Mouse (Mus musculus): ENCODE data around the gene Kif24. TPM values are rescaled to one million over a fixed set of nuclear protein-coding genes. Genes with fewer than 3 reads are reported as not detected.
"Not testable (repeated sequence)": the region's sequence is repeated elsewhere in the genome, so short reads cannot be mapped to it uniquely, and the experiment has no call there.

The Kif24 gene
- polyA plus RNA-seq, 1 experiment from 2014 or later = 13.5 TPM

GRCm38 (mm10) chr4:41478751-41479455, 14.2 kb upstream of the Kif24 start:
- peaks cover 43% of the 10 kb centered on the region for H3K36me3 ChIP-seq
- 69% methylated on average over 4 of the region's 4 CpGs for WGBS
- no peak overlapping the region for H3K4me3 ChIP-seq
- DNase-seq (ENCODE audit: low spot score) = no peak
- 0 out of 2 replicates have a peak, but pooled peaks cover 4% of the 10 kb centered on the region for H3K4me1 ChIP-seq
- H3K27ac ChIP-seq (replicated peaks) = no peak overlapping the region
- no peaks in the 10 kb centered on the region for H3K27me3 ChIP-seq (ENCODE audit: low read depth, poor library complexity, severe bottlenecking)
- H3K9me3 ChIP-seq (replicated peaks) = no peaks in the 10 kb centered on the region

- 88% methylated on average over 9 of the region's 9 CpGs for WGBS
- no peak for DNase-seq (ENCODE audit: low spot score)
- no peak overlapping the region for H3K27ac ChIP-seq (replicated peaks)
Observed at GRCm38 (mm10) chr4:41477648-41478160, 13.0 kb upstream of the Kif24 start.

GRCm38 (mm10) chr4:41471384-41471689, 6.7 kb upstream of the Kif24 start:
- peaks cover 24% of the 10 kb centered on the region for H3K4me1 ChIP-seq
- peak overlapping the region; percentile 70 for H3K27ac ChIP-seq (replicated peaks)
- 84% methylated on average over 1 of the region's 1 CpGs for WGBS
- no peak overlapping the region for H3K4me3 ChIP-seq
- no peaks in the 10 kb centered on the region for H3K27me3 ChIP-seq (ENCODE audit: low read depth, poor library complexity, severe bottlenecking)
- no peak for DNase-seq (ENCODE audit: low spot score)
- H3K36me3 ChIP-seq = 0 out of 2 replicates have a peak, but pooled peaks cover 4% of the 10 kb centered on the region
- H3K9me3 ChIP-seq (replicated peaks) = no peaks in the 10 kb centered on the region

More at GRCm38 (mm10) chr4:41477648-41478160, 13.0 kb upstream of the Kif24 start:
- Histone ChIP-seq H3K27me3 (ENCODE audit: low read depth, poor library complexity, severe bottlenecking) (no peaks in the 10 kb centered on the region), H3K9me3 (replicated peaks) (no peaks in the 10 kb centered on the region), H3K4me3 (no peak overlapping the region), H3K36me3 (peaks cover 43% of the 10 kb centered on the region), H3K4me1 (0 out of 2 replicates have a peak, but pooled peaks cover 4% of the 10 kb centered on the region)

GRCm38 (mm10) chr4:41470684-41471383, 6.1 kb upstream of the Kif24 start:
- peak overlapping the region; percentile 70 for H3K27ac ChIP-seq (replicated peaks)
- H3K4me3 ChIP-seq = no peak overlapping the region
- DNase-seq (ENCODE audit: low spot score) = no peak
- 0 out of 2 replicates have a peak, but pooled peaks cover 4% of the 10 kb centered on the region for H3K36me3 ChIP-seq
- no peaks in the 10 kb centered on the region for H3K9me3 ChIP-seq (replicated peaks)
- peaks cover 26% of the 10 kb centered on the region for H3K4me1 ChIP-seq
- no peaks in the 10 kb centered on the region for H3K27me3 ChIP-seq (ENCODE audit: low read depth, poor library complexity, severe bottlenecking)
- WGBS = 37% methylated on average over 5 of the region's 5 CpGs

GRCm38 (mm10) chr4:41470051-41470683, 5.5 kb upstream of the Kif24 start:
- Histone ChIP-seq H3K9me3 (replicated peaks) (no peaks in the 10 kb centered on the region), H3K36me3 (0 out of 2 replicates have a peak, but pooled peaks cover 4% of the 10 kb centered on the region), H3K27me3 (ENCODE audit: low read depth, poor library complexity, severe bottlenecking) (no peaks in the 10 kb centered on the region), H3K4me3 (no peak overlapping the region), H3K27ac (replicated peaks) (no peak overlapping the region), H3K4me1 (peaks cover 31% of the 10 kb centered on the region)
- DNase-seq (ENCODE audit: low spot score) = no peak
- WGBS = 63% methylated on average over 7 of the region's 7 CpGs

GRCm38 (mm10) chr4:41469199-41469598, 4.5 kb upstream of the Kif24 start:
- DNase-seq (ENCODE audit: low spot score) = no peak
- H3K4me3 ChIP-seq = no peak overlapping the region
- WGBS = 82% methylated on average over 10 of the region's 10 CpGs
- peaks cover 31% of the 10 kb centered on the region for H3K4me1 ChIP-seq
- H3K9me3 ChIP-seq (replicated peaks) = no peaks in the 10 kb centered on the region
- H3K27ac ChIP-seq (replicated peaks) = peak overlapping the region; percentile 29; the same call in 1 of the 2 replicates
- no peaks in the 10 kb centered on the region for H3K27me3 ChIP-seq (ENCODE audit: low read depth, poor library complexity, severe bottlenecking)
- H3K36me3 ChIP-seq = 0 out of 2 replicates have a peak, but pooled peaks cover 4% of the 10 kb centered on the region

- Histone ChIP-seq H3K27ac (replicated peaks) (no peak overlapping the region), H3K27me3 (ENCODE audit: low read depth, poor library complexity, severe bottlenecking) (no peaks in the 10 kb centered on the region), H3K4me3 (no peak overlapping the region), H3K9me3 (replicated peaks) (no peaks in the 10 kb centered on the region), H3K36me3 (0 out of 2 replicates have a peak, but pooled peaks cover 4% of the 10 kb centered on the region), H3K4me1 (peaks cover 37% of the 10 kb centered on the region)
- peak; percentile 50 for DNase-seq (ENCODE audit: low spot score)
- WGBS = 62% methylated on average over 17 of the region's 17 CpGs
Observed at GRCm38 (mm10) chr4:41468396-41469080, 3.9 kb upstream of the Kif24 start.

- H3K9me3 ChIP-seq (replicated peaks) = peaks cover 11% of the 10 kb centered on the region; the same call in 1 of the 2 replicates
- peaks cover 31% of the 10 kb centered on the region for H3K4me1 ChIP-seq
- H3K36me3 ChIP-seq = peaks cover 28% of the 10 kb centered on the region
- peak overlapping the region; percentile 93 for H3K27ac ChIP-seq (replicated peaks)
- no peaks in the 10 kb centered on the region for H3K27me3 ChIP-seq (ENCODE audit: low read depth, poor library complexity, severe bottlenecking)
- DNase-seq (ENCODE audit: low spot score) = no peak
- WGBS = 4% methylated on average over 17 of the region's 17 CpGs
- peak overlapping the region; percentile 79 for H3K4me3 ChIP-seq
Observed at GRCm38 (mm10) chr4:41465287-41465665, 589 bp upstream of the Kif24 start.

- H3K27me3 ChIP-seq (ENCODE audit: low read depth, poor library complexity, severe bottlenecking); DNase-seq (ENCODE audit: low spot score); H3K27ac ChIP-seq (replicated peaks): not testable (repeated sequence)
- 71% methylated on average over 3 of the region's 3 CpGs for WGBS
- Histone ChIP-seq H3K36me3 (peaks cover 34% of the 10 kb centered on the region), H3K9me3 (replicated peaks) (peaks cover 14% of the 10 kb centered on the region; the same call in 1 of the 2 replicates), H3K4me1 (peaks cover 22% of the 10 kb centered on the region), H3K4me3 (peak overlapping the region; percentile 79)
Observed at GRCm38 (mm10) chr4:41463051-41463738, 1.5 kb downstream of the Kif24 start.

- peaks cover 30% of the 10 kb centered on the region for H3K36me3 ChIP-seq
- no peak for DNase-seq (ENCODE audit: low spot score)
- no peak overlapping the region for H3K27ac ChIP-seq (replicated peaks)
- H3K4me3 ChIP-seq = no peak overlapping the region
- no peaks in the 10 kb centered on the region for H3K27me3 ChIP-seq (ENCODE audit: low read depth, poor library complexity, severe bottlenecking)
- H3K4me1 ChIP-seq = peaks cover 18% of the 10 kb centered on the region
- peaks cover 14% of the 10 kb centered on the region; the same call in 1 of the 2 replicates for H3K9me3 ChIP-seq (replicated peaks)
- WGBS = 94% methylated on average over 1 of the region's 1 CpGs
Observed at GRCm38 (mm10) chr4:41460690-41461089, 4.0 kb downstream of the Kif24 start.

- 97% methylated on average over 3 of the region's 3 CpGs for WGBS
- DNase-seq (ENCODE audit: low spot score) = no peak
- H3K36me3 ChIP-seq = peaks cover 76% of the 10 kb centered on the region
Observed at GRCm38 (mm10) chr4:41447595-41447994, 17.1 kb downstream of the Kif24 start.

More at GRCm38 (mm10) chr4:41447595-41447994, 17.1 kb downstream of the Kif24 start:
- H3K27ac ChIP-seq (replicated peaks) = no peak overlapping the region
- H3K4me3 ChIP-seq = no peak overlapping the region
- no peaks in the 10 kb centered on the region for H3K27me3 ChIP-seq (ENCODE audit: low read depth, poor library complexity, severe bottlenecking)
- H3K9me3 ChIP-seq (replicated peaks) = no peaks in the 10 kb centered on the region
- H3K4me1 ChIP-seq = no peaks in the 10 kb centered on the region

All from midbrain, embryonic 10.5 days (tissue).